Mouse (Mus musculus) urinary bladder, postnatal 36 days (tissue): ENCODE measurements around the gene Wnt3a.
"Not testable (repeated sequence)": the region's sequence is repeated elsewhere in the genome, so short reads cannot be mapped to it uniquely, and the experiment has no call there.

Experiments
- DNase-seq, 2 experiments: peaks; one replicate each; pipeline ENCODE4 v3.0.0; 2022; ENCODE audit warnings: low spot score in 2 of 2, mixed read lengths in 1 of 2

Gene Wnt3a

GRCm38 (mm10) chr11:59308164-59308542, 17.6 kb upstream of the Wnt3a start:
- DNase-seq = no peak

- DNase-seq = peak; percentile 83 to 87
These were observed 17.0 kb upstream of the Wnt3a start for GRCm38 (mm10) chr11:59307422-59308163.

DNA sequence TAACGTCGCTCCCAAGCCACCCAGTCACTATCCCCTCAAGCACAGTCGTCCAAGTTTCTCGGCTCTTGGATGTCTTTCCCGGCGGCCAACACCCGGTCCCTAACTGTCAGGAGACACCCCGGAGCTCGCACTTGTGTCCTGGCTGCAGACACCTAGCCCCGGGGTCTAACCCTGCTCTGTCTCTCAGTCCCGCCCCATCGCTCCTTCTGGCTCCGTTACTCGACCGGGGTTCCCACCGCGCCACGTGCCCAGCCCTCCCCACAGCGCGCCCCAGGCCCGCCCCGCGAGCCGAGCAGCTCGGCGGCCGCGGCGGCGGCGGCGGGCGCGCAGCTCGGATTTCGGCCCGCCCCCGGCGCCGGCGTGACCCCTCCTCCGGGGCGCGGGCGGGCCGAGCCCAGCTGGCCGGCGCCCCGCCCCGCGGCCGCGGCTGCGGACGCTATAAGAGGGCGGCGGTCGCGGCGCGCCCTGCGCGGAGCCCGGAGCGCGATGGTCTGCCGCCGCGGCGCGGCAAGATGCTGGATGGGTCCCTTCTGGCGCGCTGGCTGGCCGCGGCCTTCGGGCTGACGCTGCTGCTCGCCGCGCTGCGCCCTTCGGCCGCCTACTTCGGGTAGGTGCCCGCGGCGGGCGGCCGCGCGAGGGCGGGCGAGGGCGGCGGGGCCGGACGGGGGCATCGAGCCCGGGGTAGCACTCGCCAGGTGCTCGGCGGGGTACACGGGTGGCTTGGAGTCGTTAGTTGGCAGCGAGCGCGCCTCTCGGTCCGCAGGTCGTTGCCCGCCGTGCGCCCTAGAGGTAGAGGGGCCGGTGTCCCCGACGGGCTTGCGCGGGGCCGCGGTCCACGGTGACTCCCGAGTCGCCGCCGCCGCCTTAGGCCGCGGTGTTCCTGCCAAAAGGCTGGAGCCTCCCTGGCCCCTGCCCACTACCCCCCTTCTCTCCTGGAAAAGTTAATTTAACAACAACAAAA, 16.2 kb upstream of the Wnt3a start, which contains the start of gene Wnt9a:
Wnt9a (plus strand) TSS at position 468 of the 961 bp plus-strand sequence.
- DNase-seq = peak; percentile 59 to 60

- DNase-seq = no peak
These were observed 15.3 kb upstream of the Wnt3a start for GRCm38 (mm10) chr11:59305821-59306215.

GRCm38 (mm10) chr11:59305008-59305820, 14.7 kb upstream of the Wnt3a start:
- no peak for DNase-seq

- peak; percentile 73 to 84 for DNase-seq
These were observed 12.4 kb upstream of the Wnt3a start for GRCm38 (mm10) chr11:59302700-59303569.

DNA sequence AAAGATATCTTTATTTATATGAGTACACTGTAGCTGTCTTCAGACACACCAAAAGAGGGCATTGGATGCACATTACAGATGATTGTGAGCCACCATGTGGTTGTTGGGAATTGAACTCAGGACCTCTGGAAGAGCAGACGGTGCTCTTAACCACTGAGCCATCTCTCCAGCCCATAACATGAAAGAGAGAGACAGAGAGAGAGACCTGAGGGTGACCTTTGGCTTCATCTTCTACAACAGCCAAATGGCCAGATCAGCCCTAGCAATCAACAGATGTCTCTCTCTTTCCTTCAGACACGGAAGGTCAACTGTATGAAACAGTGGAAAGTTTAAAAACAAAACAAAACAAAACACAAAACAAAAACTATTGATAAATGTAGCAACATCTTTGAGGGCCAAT, 10.5 kb upstream of the Wnt3a start:
- not testable (repeated sequence) for DNase-seq

GRCm38 (mm10) chr11:59300185-59300584, 9.6 kb upstream of the Wnt3a start:
- DNase-seq = no peak

GRCm38 (mm10) chr11:59297941-59298340, 7.4 kb upstream of the Wnt3a start:
- DNase-seq = peak in 1 of 2 experiments; percentile 41

DNA sequence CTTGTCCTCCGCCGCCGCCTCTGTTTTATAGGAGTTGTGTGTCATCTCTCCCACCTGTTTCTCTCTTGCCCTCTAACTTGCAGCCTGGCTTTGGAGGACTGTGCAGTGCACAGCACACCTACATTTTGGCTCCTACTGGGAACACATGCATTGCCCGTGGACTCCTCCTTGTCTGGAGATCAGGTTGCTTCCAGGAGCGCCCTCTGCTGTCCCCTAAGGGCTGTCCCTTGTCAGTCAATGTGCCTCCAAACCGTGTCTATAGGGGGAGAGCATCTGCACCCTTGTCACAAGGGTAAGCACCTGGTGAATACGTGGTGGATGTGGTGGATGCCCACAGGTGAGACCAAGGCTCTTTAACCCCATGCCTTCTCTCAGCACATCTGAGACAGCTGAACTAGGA, 3.1 kb upstream of the Wnt3a start:
- peak in 1 of 2 experiments; percentile 50 for DNase-seq

DNA sequence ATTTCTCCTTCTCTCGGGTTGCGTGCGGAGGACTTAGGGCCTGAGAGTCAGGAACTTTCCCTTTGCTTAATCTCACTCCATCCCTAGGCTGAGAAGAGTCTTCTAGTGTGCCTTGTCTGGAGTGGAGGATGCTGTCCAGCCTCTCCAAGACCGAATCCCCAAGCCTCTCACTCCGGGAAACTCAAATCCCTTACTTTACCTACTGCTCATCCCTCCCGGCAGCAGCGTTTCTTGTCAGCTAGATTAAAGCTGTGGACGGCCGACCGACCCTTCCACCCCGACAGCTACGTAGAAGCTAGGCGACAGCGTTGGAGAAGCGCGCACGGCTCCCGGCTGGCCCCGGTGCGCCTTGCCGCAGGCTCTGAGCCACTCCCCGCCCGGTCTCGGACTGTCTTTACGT, 846 bp downstream of the Wnt3a start:
- no peak for DNase-seq

DNA sequence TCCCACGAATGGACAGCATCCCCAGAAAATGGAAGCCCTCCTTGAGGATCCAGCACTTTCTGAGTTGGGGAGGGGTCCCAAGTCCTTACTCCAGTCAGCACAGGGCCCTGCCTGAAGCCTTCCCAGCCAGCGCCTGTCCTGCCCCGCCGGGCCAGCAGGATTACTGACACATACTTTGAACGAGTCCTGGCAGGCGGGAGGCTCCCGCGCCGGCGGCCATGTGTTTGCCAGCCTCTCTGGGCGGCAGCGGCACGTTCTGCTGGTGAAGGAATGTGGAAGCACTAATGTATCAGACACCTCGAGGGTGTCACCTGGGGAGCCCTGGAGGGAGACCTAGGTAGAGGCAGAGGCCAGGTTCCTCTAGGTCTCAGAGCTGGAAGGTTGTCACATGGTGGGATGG, 6.4 kb downstream of the Wnt3a start:
- peak in 1 of 2 experiments; percentile 39 for DNase-seq

- DNase-seq = peak in 1 of 2 experiments; percentile 71
These were observed 7.6 kb downstream of the Wnt3a start for GRCm38 (mm10) chr11:59282933-59283332.

GRCm38 (mm10) chr11:59282111-59282510, 8.4 kb downstream of the Wnt3a start:
- DNase-seq = no peak

- DNase-seq = no peak
These were observed 12.5 kb downstream of the Wnt3a start for GRCm38 (mm10) chr11:59278047-59278446.

- no peak for DNase-seq
These were observed 13.7 kb downstream of the Wnt3a start for GRCm38 (mm10) chr11:59276877-59277276.

- no peak for DNase-seq
These were observed 16.4 kb downstream of the Wnt3a start for GRCm38 (mm10) chr11:59274184-59274583.

GRCm38 (mm10) chr11:59266727-59267126, 23.8 kb downstream of the Wnt3a start:
- DNase-seq = no peak

DNA sequence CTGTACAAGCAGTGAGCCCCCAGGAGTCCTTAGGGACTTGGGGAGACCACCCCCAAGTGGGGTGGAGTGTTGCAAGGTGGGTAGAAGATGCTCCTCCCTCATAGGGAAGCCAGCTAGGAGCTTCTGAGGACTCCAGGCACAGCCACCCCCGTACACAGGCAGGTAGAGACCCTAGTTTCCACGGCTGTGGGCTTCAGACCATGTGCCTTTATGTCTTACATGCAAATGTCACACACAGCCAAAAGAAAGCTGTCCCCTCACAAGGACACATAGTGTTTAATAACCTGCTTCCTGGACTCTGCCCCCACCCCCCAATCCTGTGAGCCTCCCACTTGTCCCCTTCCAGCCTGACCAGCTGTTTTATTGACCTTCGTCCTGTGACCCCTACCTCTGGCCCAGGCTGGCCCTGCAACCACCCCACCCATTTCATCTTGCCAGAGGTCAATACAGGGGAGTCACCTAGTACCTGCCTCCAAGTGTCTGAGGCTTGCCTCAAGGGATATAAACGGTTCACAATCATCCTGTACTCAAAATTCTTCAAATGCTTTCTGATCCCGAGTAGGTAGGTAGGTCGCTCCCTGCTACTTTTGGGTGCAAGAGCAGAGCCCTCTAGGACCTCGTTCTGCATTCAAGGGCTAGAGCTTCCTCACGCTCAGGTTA, 25.3 kb downstream of the Wnt3a start:
- DNase-seq = no peak

GRCm38 (mm10) chr11:59264593-59264992, 26.0 kb downstream of the Wnt3a start:
- no peak for DNase-seq
